Comparison of ENCODE assay signal across 8 mouse cellular contexts in genomic region chr5:64862269-64862668, GRCm38 (mm10). TPM values are rescaled to one million over a fixed set of nuclear protein-coding genes. Genes with fewer than 3 reads are reported as not detected.
DNase-seq lines count a peak whose midpoint lies in the region; ATAC-seq lines count a peak whose summit lies in the region.

No protein-coding gene starts in this region.

- peak overlapping the region; percentile 81 for H3K27ac ChIP-seq in limb, embryonic 15.5 days

- H3K4me2 ChIP-seq in limb, embryonic 15.5 days, result no peak overlapping the region; the same call in 1 of the 2 replicates

- WGBS in limb, embryonic 15.5 days, result 41% methylated on average over 9 of the region's 9 CpGs

- H3K27me3 ChIP-seq in limb, embryonic 15.5 days, result no peaks in the 10 kb centered on the region

- ATAC-seq in limb, embryonic 15.5 days (ENCODE audit: insufficient number of reproducible peaks, low FRiP score, low TSS enrichment, low read depth), result no peak

- peaks cover 34% of the 10 kb centered on the region for H3K4me1 ChIP-seq in limb, embryonic 15.5 days

- H3K9ac ChIP-seq in limb, embryonic 15.5 days, result no peak overlapping the region

- H3K36me3 ChIP-seq in limb, embryonic 15.5 days, result no peaks in the 10 kb centered on the region

- DNase-seq in cerebellum, postnatal 10 days, result peak; percentile 76
- no peak for DNase-seq in cerebellum, adult 9-10 months
- peak; percentile 40 for DNase-seq in retina, postnatal 1 day
- no peak for DNase-seq in retina, embryonic 14.5 days (ENCODE audit: low spot score)
- peak; percentile 28 for DNase-seq in induced T-regulatory cell, adult 2 months (ENCODE audit: low read depth)
- DNase-seq in T-cell, adult 2 months (ENCODE audit: low spot score), result no peak
- DNase-seq in adipocyte (ENCODE audit: low spot score), result no peak

- no peaks in the 10 kb centered on the region for H3K9me3 ChIP-seq in limb, embryonic 15.5 days

- H3K4me3 ChIP-seq in limb, embryonic 15.5 days, result no peak overlapping the region

RNA-seq across cellular contexts. Expression of gene Klf3, which starts 59.1 kb away (rescaled TPM):
- 86.7 and 89.6 TPM in 2 replicates for polyA plus RNA-seq in limb, embryonic 15.5 days (2015; fragmentation: Nextera tagmentation; extraction: Ambion mirVana)

Comparison
In these comparisons a context has a peak if more than half of its experiments do, and no peak if none do; other contexts are left out.
1. DNase-seq: peak in cerebellum, postnatal 10 days (2 of 2), retina, postnatal 1 day (single experiment) and induced T-regulatory cell, adult 2 months (single experiment); none in cerebellum, adult 9-10 months (single experiment), retina, embryonic 14.5 days (single experiment), T-cell, adult 2 months (single experiment) and adipocyte (single experiment).